In the genomic region with DNA sequence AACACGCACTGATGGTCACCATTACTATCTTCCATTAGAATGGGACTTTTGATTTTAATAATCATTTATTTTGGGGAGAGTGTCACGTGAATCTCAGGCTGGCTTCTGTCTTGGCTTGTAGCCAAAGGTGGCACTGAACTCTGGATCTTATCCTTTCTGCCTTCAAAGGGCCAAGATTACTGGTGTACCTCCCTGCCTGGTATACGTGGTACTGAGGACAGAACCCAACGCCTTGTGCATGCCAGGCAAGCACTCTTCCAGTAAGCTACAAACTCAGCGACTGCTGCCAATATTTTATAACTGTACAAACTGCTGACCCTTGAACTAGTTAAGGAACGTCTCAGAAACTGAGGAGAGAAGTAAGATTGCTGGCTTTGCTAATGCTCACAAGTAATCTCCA, we compare ENCODE assay signal across 16 mouse cellular contexts. TPM values are rescaled to one million over a fixed set of nuclear protein-coding genes. Genes with fewer than 3 reads are reported as not detected.
DNase-seq lines count a peak whose midpoint lies in the region; TF ChIP-seq lines count a peak whose summit lies in the region.
"Had no signal": no experiment of that assay in that cellular context is flagged by ENCODE, and none has a peak within 500 bp of the region (broad histone marks: within the 10 kb centered on the region; RNA-seq: fewer than 3 reads in every experiment).

No protein-coding gene starts in this region.

- peaks cover 6% of the 10 kb centered on the region for H3K4me1 ChIP-seq in thymus, adult 2 months (replicated peaks; ENCODE audit: control insufficient read depth, insufficient read depth, low read length)

- no peak for TF ChIP-seq POLR2A in thymus, adult 2 months (IDR thresholded peaks at IDR 0.05; ENCODE audit: control insufficient read depth, extremely low read depth, insufficient read depth, low read length, poor library complexity)

- H3K27ac ChIP-seq in thymus, adult 2 months (ENCODE audit: control insufficient read depth, insufficient read depth, low read length): no peak overlapping the region
- H3K27ac ChIP-seq: embryonic facial prominence, embryonic 12.5 days; forebrain, embryonic 15.5 days; heart, adult 2 months; heart, embryonic 13.5 days; hindbrain, embryonic 12.5 days had no signal

- no peaks in the 10 kb centered on the region for H3K27me3 ChIP-seq in thymus, adult 2 months (ENCODE audit: control insufficient read depth, insufficient read depth, low read length)
- H3K27me3 ChIP-seq: embryonic facial prominence, embryonic 12.5 days; forebrain, embryonic 15.5 days; heart, embryonic 13.5 days; hindbrain, embryonic 12.5 days had no signal

- DNase-seq in kidney, adult 18-20 months: peak; percentile 27
- DNase-seq in kidney, postnatal 4 days: no peak
- DNase-seq in kidney, adult 9 months: peak; percentile 85
- peak; percentile 50 for DNase-seq in kidney, postnatal 14 days
- DNase-seq in thymus, adult 2 months: no peak
- no peak for DNase-seq in cerebellum, adult 9-10 months
- DNase-seq: adrenal gland, adult 8-10 months; adrenal gland, postnatal 36 days; cerebellum, adult 2 months; cerebellum, postnatal 14 days; heart, adult 2 months; heart, postnatal 4 days had no signal

- TF ChIP-seq CTCF in thymus, adult 2 months (IDR thresholded peaks at IDR 0.05; ENCODE audit: borderline replicate concordance, control insufficient read depth, extremely low read depth, insufficient read depth, low read length, poor library complexity): no peak

- no peak overlapping the region for H3K4me3 ChIP-seq in thymus, adult 2 months (ENCODE audit: control insufficient read depth, insufficient read depth, low read length)
- H3K4me3 ChIP-seq: embryonic facial prominence, embryonic 12.5 days; forebrain, embryonic 15.5 days; heart, adult 2 months; heart, embryonic 13.5 days; hindbrain, embryonic 12.5 days had no signal

- no peaks in the 10 kb centered on the region for H3K36me3 ChIP-seq in thymus, adult 2 months (ENCODE audit: control insufficient read depth, insufficient read depth, low read length)
- H3K36me3 ChIP-seq: embryonic facial prominence, embryonic 12.5 days; forebrain, embryonic 15.5 days had no signal

- 93% methylated on average over 6 of the region's 6 CpGs for WGBS in thymus, adult 2 months

RNA-seq across cellular contexts. Expression of a gene that starts 2.5 kb away (rescaled TPM):
- 9.8 and 11.1 TPM in 2 replicates for polyA plus RNA-seq in thymus, adult 2 months (2012; rRNA removed)

RNA-seq across cellular contexts. Expression of a gene that starts 5.4 kb away (rescaled TPM):
- 9.3 and 9.5 TPM in 2 replicates for polyA plus RNA-seq in thymus, adult 2 months (2012; rRNA removed)

RNA-seq across cellular contexts. Expression of a gene that starts 19.6 kb away (rescaled TPM):
- polyA plus RNA-seq in thymus, adult 2 months (2012; rRNA removed): 17.4 and 26.8 TPM in 2 replicates

Comparison
In these comparisons a context has a peak if more than half of its experiments do, and no peak if none do; other contexts are left out.
1. DNase-seq: peak in kidney, adult 18-20 months (single experiment), kidney, adult 9 months (single experiment) and kidney, postnatal 14 days (single experiment); none in kidney, postnatal 4 days (0 of 2), thymus, adult 2 months (single experiment) and cerebellum, adult 9-10 months (single experiment).